Mouse (Mus musculus): ENCODE results near the gene Wdcp. TPM values are rescaled to one million over a fixed set of nuclear protein-coding genes. Genes with fewer than 3 reads are reported as not detected.

The Wdcp gene
- polyA plus RNA-seq, 1 experiment from 2014 or later: 24.4 TPM

GRCm38 (mm10) chr12:4889891-4890290 is 46.8 kb downstream of the Wdcp start:
- no peaks in the 10 kb centered on the region for H3K27me3 ChIP-seq

GRCm38 (mm10) chr12:4898024-4898423 is 54.9 kb downstream of the Wdcp start:
- Histone ChIP-seq H3K27me3 (no peaks in the 10 kb centered on the region), H3K4me3 (no peak overlapping the region), H3K27ac (no peak overlapping the region), H3K4me2 (replicated peaks) (no peak overlapping the region), H3K9me3 (no peaks in the 10 kb centered on the region), H3K4me1 (no peaks in the 10 kb centered on the region), H3K9ac (no peak overlapping the region), H3K36me3 (no peaks in the 10 kb centered on the region)
- WGBS: 87% methylated on average over 5 of the region's 5 CpGs
- ATAC-seq (ENCODE audit: insufficient number of reproducible peaks, insufficient read depth, low FRiP score, low TSS enrichment): no peak

More at GRCm38 (mm10) chr12:4889891-4890290, 46.8 kb downstream of the Wdcp start:
- Histone ChIP-seq H3K4me1 (no peaks in the 10 kb centered on the region), H3K27ac (no peak overlapping the region), H3K9me3 (no peaks in the 10 kb centered on the region), H3K4me2 (replicated peaks) (no peak overlapping the region), H3K9ac (no peak overlapping the region), H3K4me3 (no peak overlapping the region), H3K36me3 (0 out of 2 replicates have a peak, but pooled peaks cover 2% of the 10 kb centered on the region)
- ATAC-seq (ENCODE audit: insufficient number of reproducible peaks, insufficient read depth, low FRiP score, low TSS enrichment): no peak
- WGBS: 90% methylated on average over 1 of the region's 1 CpGs

GRCm38 (mm10) chr12:4905946-4906345 is 62.8 kb downstream of the Wdcp start:
- Histone ChIP-seq H3K4me3 (no peak overlapping the region), H3K4me2 (replicated peaks) (no peak overlapping the region), H3K27me3 (no peaks in the 10 kb centered on the region), H3K4me1 (no peaks in the 10 kb centered on the region; the same call in 1 of the 2 replicates), H3K9me3 (no peaks in the 10 kb centered on the region), H3K36me3 (no peaks in the 10 kb centered on the region), H3K27ac (no peak overlapping the region), H3K9ac (no peak overlapping the region)
- 81% methylated on average over 7 of the region's 7 CpGs for WGBS
- no peak for ATAC-seq (ENCODE audit: insufficient number of reproducible peaks, insufficient read depth, low FRiP score, low TSS enrichment)

GRCm38 (mm10) chr12:4906476-4906875 is 63.4 kb downstream of the Wdcp start:
- whole genome bisulfite sequencing: 61% methylated on average over 7 of the region's 7 CpGs
- H3K27ac ChIP-seq: no peak overlapping the region
- no peak for ATAC-seq (ENCODE audit: insufficient number of reproducible peaks, insufficient read depth, low FRiP score, low TSS enrichment)

GRCm38 (mm10) chr12:4906951-4907906 is 64.1 kb downstream of the Wdcp start, which contains the start of gene Ubxn2a:
Gene Ubxn2a, minus strand, starts transcription at chr12:4907705.
- peak; percentile 89 for ATAC-seq (ENCODE audit: insufficient number of reproducible peaks, insufficient read depth, low FRiP score, low TSS enrichment)
- Histone ChIP-seq H3K4me1 (no peaks in the 10 kb centered on the region; the same call in 1 of the 2 replicates), H3K36me3 (no peaks in the 10 kb centered on the region), H3K27ac (peak within 1 kb of the TSS; percentile 83), H3K9me3 (no peaks in the 10 kb centered on the region), H3K9ac (peak within 1 kb of the TSS; percentile 83), H3K4me2 (replicated peaks) (peak within 1 kb of the TSS; percentile 81), H3K27me3 (no peaks in the 10 kb centered on the region), H3K4me3 (peak within 1 kb of the TSS; percentile 75)
- WGBS: under 1% methylated on average over 124 of the region's 125 CpGs

More at GRCm38 (mm10) chr12:4906476-4906875, 63.4 kb downstream of the Wdcp start:
- Histone ChIP-seq H3K4me2 (replicated peaks) (peak overlapping the region; percentile 81), H3K9me3 (no peaks in the 10 kb centered on the region), H3K4me3 (peak overlapping the region; percentile 75), H3K36me3 (no peaks in the 10 kb centered on the region), H3K9ac (peak overlapping the region; percentile 83; the same call in 1 of the 2 replicates), H3K27me3 (no peaks in the 10 kb centered on the region), H3K4me1 (no peaks in the 10 kb centered on the region; the same call in 1 of the 2 replicates)

GRCm38 (mm10) chr12:4908391-4908790 is 65.3 kb downstream of the Wdcp start:
- Histone ChIP-seq H3K4me1 (no peaks in the 10 kb centered on the region; the same call in 1 of the 2 replicates), H3K4me3 (no peak overlapping the region), H3K27me3 (no peaks in the 10 kb centered on the region), H3K9ac (no peak overlapping the region), H3K27ac (no peak overlapping the region), H3K9me3 (no peaks in the 10 kb centered on the region), H3K4me2 (replicated peaks) (no peak overlapping the region), H3K36me3 (no peaks in the 10 kb centered on the region)
- ATAC-seq (ENCODE audit: insufficient number of reproducible peaks, insufficient read depth, low FRiP score, low TSS enrichment): no peak
- 93% methylated on average over 7 of the region's 7 CpGs for WGBS

Other genes starting within 250 kb of the Wdcp start
- gene Fam228a, start 104.9 kb upstream of the Wdcp start, polyA plus RNA-seq (2016; fragmentation: Nextera tagmentation; extraction: Ambion mirVana): 0.47 and 0.80 TPM in 2 replicates
- 4.6 and 5.0 TPM in 2 replicates for gene Pfn4, start 74.3 kb upstream of the Wdcp start, polyA plus RNA-seq (2016; fragmentation: Nextera tagmentation; extraction: Ambion mirVana)
- gene Fam228b, start 74.0 kb upstream of the Wdcp start, polyA plus RNA-seq (2016; fragmentation: Nextera tagmentation; extraction: Ambion mirVana): 2.6 and 5.0 TPM in 2 replicates
- gene Sf3b6, start 25.8 kb upstream of the Wdcp start, polyA plus RNA-seq (2016; fragmentation: Nextera tagmentation; extraction: Ambion mirVana): 296 and 314 TPM in 2 replicates
- 16.6 and 24.4 TPM in 2 replicates for gene Fkbp1b, start 1.7 kb upstream of the Wdcp start, polyA plus RNA-seq (2016; fragmentation: Nextera tagmentation; extraction: Ambion mirVana)
- 2.9 and 4.2 TPM in 2 replicates for gene Mfsd2b, start 31.1 kb downstream of the Wdcp start, polyA plus RNA-seq (2016; fragmentation: Nextera tagmentation; extraction: Ambion mirVana)
- gene Ubxn2a, start 64.4 kb downstream of the Wdcp start, polyA plus RNA-seq (2016; fragmentation: Nextera tagmentation; extraction: Ambion mirVana): 27.3 and 28.1 TPM in 2 replicates
- gene Atad2b, start 74.0 kb downstream of the Wdcp start, polyA plus RNA-seq (2016; fragmentation: Nextera tagmentation; extraction: Ambion mirVana): 22.3 and 23.0 TPM in 2 replicates

Data from embryonic facial prominence, embryonic 12.5 days (tissue).